ENCODE assay signal across 25 mouse cellular contexts in the genomic region with DNA sequence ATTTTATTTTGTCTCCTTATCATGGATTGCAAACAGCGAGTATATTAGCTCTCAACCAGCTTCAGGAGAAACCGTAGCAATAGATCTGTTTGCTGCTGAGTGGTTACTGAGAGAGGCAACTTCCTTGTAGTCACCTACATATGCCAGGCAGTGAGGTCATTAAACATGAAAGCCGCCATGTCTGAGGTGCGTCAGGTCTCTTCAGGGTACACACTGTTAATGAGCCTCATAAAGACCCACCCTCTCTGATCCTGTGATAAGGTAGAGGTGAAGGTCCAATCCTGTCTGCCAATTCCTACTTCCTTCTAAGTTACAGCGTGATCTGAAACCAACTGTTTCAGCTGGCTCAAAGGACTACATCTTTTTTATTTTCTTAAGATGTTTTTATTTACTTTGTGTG. TPM values are rescaled to one million over a fixed set of nuclear protein-coding genes. Genes with fewer than 3 reads are reported as not detected.
DNase-seq lines count a peak whose midpoint lies in the region; ATAC-seq lines count a peak whose summit lies in the region.
"Had no signal": no experiment of that assay in that cellular context is flagged by ENCODE, and none has a peak within 500 bp of the region (broad histone marks: within the 10 kb centered on the region; RNA-seq: fewer than 3 reads in every experiment).

No protein-coding gene starts in this region.

- no peaks in the 10 kb centered on the region for H3K9me3 ChIP-seq in intestine, embryonic 16.5 days (ENCODE audit: control insufficient read depth, low read length)
- no peaks in the 10 kb centered on the region for H3K9me3 ChIP-seq in limb, embryonic 10.5 days (replicated peaks)
- H3K9me3 ChIP-seq in stomach, embryonic 15.5 days, result no peaks in the 10 kb centered on the region
- H3K9me3 ChIP-seq: embryonic facial prominence, embryonic 10.5 days; embryonic facial prominence, embryonic 13.5 days; forebrain, embryonic 12.5 days; forebrain, embryonic 15.5 days; hindbrain, embryonic 12.5 days; hindbrain, embryonic 15.5 days had no signal

- no peaks in the 10 kb centered on the region for H3K36me3 ChIP-seq in intestine, embryonic 16.5 days (ENCODE audit: control insufficient read depth, insufficient read depth, low read length)
- H3K36me3 ChIP-seq in limb, embryonic 10.5 days, result no peaks in the 10 kb centered on the region
- no peaks in the 10 kb centered on the region for H3K36me3 ChIP-seq in stomach, embryonic 15.5 days
- H3K36me3 ChIP-seq: embryonic facial prominence, embryonic 10.5 days; embryonic facial prominence, embryonic 13.5 days; forebrain, embryonic 12.5 days; forebrain, embryonic 15.5 days; hindbrain, embryonic 12.5 days; hindbrain, embryonic 15.5 days had no signal

- no peak overlapping the region for H3K9ac ChIP-seq in intestine, embryonic 16.5 days (ENCODE audit: low read depth, low read length)
- H3K9ac ChIP-seq in stomach, embryonic 15.5 days, result no peak overlapping the region
- H3K9ac ChIP-seq: embryonic facial prominence, embryonic 13.5 days; forebrain, embryonic 12.5 days; forebrain, embryonic 15.5 days; hindbrain, embryonic 12.5 days; hindbrain, embryonic 15.5 days had no signal

- H3K27ac ChIP-seq in intestine, embryonic 16.5 days (ENCODE audit: low read length), result peak overlapping the region; percentile 87
- peak overlapping the region; percentile 66; the same call in 1 of the 2 replicates for H3K27ac ChIP-seq in limb, embryonic 10.5 days
- peak overlapping the region; percentile 27 for H3K27ac ChIP-seq in stomach, embryonic 15.5 days
- H3K27ac ChIP-seq: embryonic facial prominence, embryonic 10.5 days; embryonic facial prominence, embryonic 13.5 days; forebrain, embryonic 12.5 days; forebrain, embryonic 15.5 days; hindbrain, embryonic 12.5 days; hindbrain, embryonic 15.5 days had no signal

- no peak overlapping the region for H3K4me2 ChIP-seq in intestine, embryonic 16.5 days (ENCODE audit: low read depth, low read length)
- H3K4me2 ChIP-seq in stomach, embryonic 15.5 days, result no peak overlapping the region
- H3K4me2 ChIP-seq: embryonic facial prominence, embryonic 13.5 days; forebrain, embryonic 12.5 days; forebrain, embryonic 15.5 days; heart, embryonic 11.5 days; hindbrain, embryonic 12.5 days; hindbrain, embryonic 15.5 days had no signal

- peak; percentile 93 for ATAC-seq in intestine, embryonic 16.5 days
- ATAC-seq in stomach, embryonic 15.5 days (ENCODE audit: insufficient read depth, low FRiP score, low read depth), result peak; percentile 74; the same call in 1 of the 2 replicates
- ATAC-seq: CD4-positive, CD25-positive, alpha-beta regulatory T cell, adult 4 months; forebrain, embryonic 15.5 days had no signal

- peaks cover 5% of the 10 kb centered on the region; the same call in 1 of the 2 replicates for H3K4me1 ChIP-seq in intestine, embryonic 16.5 days (ENCODE audit: control insufficient read depth, insufficient read depth, low read length)
- H3K4me1 ChIP-seq in limb, embryonic 10.5 days, result peaks cover 12% of the 10 kb centered on the region; the same call in 1 of the 2 replicates
- no peaks in the 10 kb centered on the region for H3K4me1 ChIP-seq in stomach, embryonic 15.5 days
- H3K4me1 ChIP-seq: embryonic facial prominence, embryonic 10.5 days; embryonic facial prominence, embryonic 13.5 days; forebrain, embryonic 12.5 days; forebrain, embryonic 15.5 days; hindbrain, embryonic 12.5 days; hindbrain, embryonic 15.5 days had no signal

- WGBS in intestine, embryonic 16.5 days, result 58% methylated on average over 5 of the region's 5 CpGs
- 82% methylated on average over 5 of the region's 5 CpGs for WGBS in limb, embryonic 10.5 days
- WGBS in stomach, embryonic 15.5 days, result 78% methylated on average over 5 of the region's 5 CpGs

- no peak for DNase-seq in limb, embryonic 10.5 days (ENCODE audit: low spot score)
- DNase-seq in cerebellum, adult 11-12 months, result no peak
- DNase-seq in kidney, postnatal 36 days, result no peak
- no peak for DNase-seq in thymus, postnatal 0 days (ENCODE audit: low spot score)
- no peak for DNase-seq in spleen, postnatal 36 days (ENCODE audit: low spot score in 2 of 2)
- DNase-seq: adrenal gland, adult 2 months; adrenal gland, postnatal 14 days; cerebellum, adult 11 months; cerebellum, adult 8-10 months; cerebellum, postnatal 10 days; cerebellum, postnatal 36 days; gastrocnemius, postnatal 10 days; gastrocnemius, postnatal 36 days; heart, adult 11 months had no signal

- no peaks in the 10 kb centered on the region for H3K27me3 ChIP-seq in intestine, embryonic 16.5 days (replicated peaks; ENCODE audit: control insufficient read depth, insufficient read depth, low read length)
- 0 out of 2 replicates have a peak, but pooled peaks cover 4% of the 10 kb centered on the region for H3K27me3 ChIP-seq in limb, embryonic 10.5 days (ENCODE audit: low read depth, poor library complexity, severe bottlenecking)
- H3K27me3 ChIP-seq in stomach, embryonic 15.5 days (replicated peaks), result no peaks in the 10 kb centered on the region
- H3K27me3 ChIP-seq: embryonic facial prominence, embryonic 13.5 days; forebrain, embryonic 12.5 days; forebrain, embryonic 15.5 days; hindbrain, embryonic 12.5 days had no signal

- no peak overlapping the region for H3K4me3 ChIP-seq in intestine, embryonic 16.5 days (ENCODE audit: low read length)
- no peak overlapping the region for H3K4me3 ChIP-seq in limb, embryonic 10.5 days
- H3K4me3 ChIP-seq in stomach, embryonic 15.5 days (replicated peaks), result no peak overlapping the region
- H3K4me3 ChIP-seq: embryonic facial prominence, embryonic 10.5 days; embryonic facial prominence, embryonic 13.5 days; erythroblast, embryonic 14.5 days; forebrain, embryonic 12.5 days; forebrain, embryonic 15.5 days; hindbrain, embryonic 12.5 days; hindbrain, embryonic 15.5 days had no signal

RNA-seq across cellular contexts. Expression of gene Epcam, which starts 7.6 kb away (rescaled TPM):
- 1,152 and 1,162 TPM in 2 replicates for polyA plus RNA-seq in intestine, embryonic 16.5 days (2015; fragmentation: Nextera tagmentation; extraction: Ambion mirVana)
- 48.6 and 54.2 TPM in 2 replicates for polyA plus RNA-seq in limb, embryonic 10.5 days (2016; fragmentation: Nextera tagmentation; extraction: Ambion mirVana)
- 495 and 535 TPM in 2 replicates for polyA plus RNA-seq in stomach, embryonic 15.5 days (2015; fragmentation: Nextera tagmentation; extraction: Ambion mirVana)
- 95.8 and 102 TPM in 2 replicates for polyA plus RNA-seq in thymus, postnatal 0 days (2015; fragmentation: Nextera tagmentation; extraction: Ambion mirVana)
- polyA plus RNA-seq: adrenal gland, adult 2 months; erythroblast, embryonic 14.5 days had no signal

RNA-seq across cellular contexts. Expression of gene Msh2, which starts 44.0 kb away (rescaled TPM):
- polyA plus RNA-seq in intestine, embryonic 16.5 days (2015; fragmentation: Nextera tagmentation; extraction: Ambion mirVana), result 55.0 and 59.5 TPM in 2 replicates
- 120 and 130 TPM in 2 replicates for polyA plus RNA-seq in limb, embryonic 10.5 days (2016; fragmentation: Nextera tagmentation; extraction: Ambion mirVana)
- polyA plus RNA-seq in stomach, embryonic 15.5 days (2015; fragmentation: Nextera tagmentation; extraction: Ambion mirVana), result 64.0 and 71.4 TPM in 2 replicates
- polyA plus RNA-seq in thymus, postnatal 0 days (2015; fragmentation: Nextera tagmentation; extraction: Ambion mirVana), result 88.5 and 89.2 TPM in 2 replicates

Comparison
In these comparisons a context has a peak if more than half of its experiments do, and no peak if none do; other contexts are left out.
1. H3K27ac ChIP-seq: peak in every context shown above with its lines; median percentile 87 in intestine, embryonic 16.5 days; 66 in limb, embryonic 10.5 days; 27 in stomach, embryonic 15.5 days.